Mouse (Mus musculus): ENCODE measurements at regions not wholly inside any gene's neighbourhood (a gene's known extent, or its start where the extent isn't known, plus 50 kb on each side); places are given as distances from the start of the nearest gene placed in this dataset.

DNA sequence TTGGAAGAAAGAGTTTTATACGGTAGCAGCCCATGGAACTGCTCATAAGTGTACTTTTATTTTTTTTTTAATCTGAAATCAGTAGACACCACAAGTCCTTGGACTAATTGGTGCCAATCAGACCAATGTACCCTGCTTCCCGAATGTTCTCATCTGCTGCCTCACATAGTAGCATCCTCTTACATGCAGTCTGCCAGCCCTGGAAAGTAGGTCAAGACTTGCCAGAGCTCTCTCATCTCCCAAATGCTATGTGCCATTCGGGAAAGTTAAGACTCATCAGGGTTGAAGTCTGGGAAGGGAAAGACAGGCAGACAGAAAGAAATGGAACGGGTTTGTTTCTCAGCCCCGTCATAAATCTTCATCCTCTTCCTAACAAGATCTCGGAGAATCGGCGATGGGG lies 115.2 kb upstream of the Rbms3 start:
- H3K4me2 ChIP-seq, result no peak overlapping the region
- H3K4me1 ChIP-seq (replicated peaks), result no peaks in the 10 kb centered on the region
- 88% methylated on average over 8 of the region's 8 CpGs for WGBS
- H3K27ac ChIP-seq, result no peak overlapping the region
- no peak for ATAC-seq (ENCODE audit: insufficient number of reproducible peaks, insufficient read depth, low FRiP score, low TSS enrichment, low read depth)
- no peaks in the 10 kb centered on the region for H3K27me3 ChIP-seq
- H3K9me3 ChIP-seq, result no peaks in the 10 kb centered on the region
- H3K36me3 ChIP-seq, result no peaks in the 10 kb centered on the region
- no peak overlapping the region for H3K4me3 ChIP-seq (replicated peaks)
- no peak overlapping the region for H3K9ac ChIP-seq (replicated peaks)

DNA sequence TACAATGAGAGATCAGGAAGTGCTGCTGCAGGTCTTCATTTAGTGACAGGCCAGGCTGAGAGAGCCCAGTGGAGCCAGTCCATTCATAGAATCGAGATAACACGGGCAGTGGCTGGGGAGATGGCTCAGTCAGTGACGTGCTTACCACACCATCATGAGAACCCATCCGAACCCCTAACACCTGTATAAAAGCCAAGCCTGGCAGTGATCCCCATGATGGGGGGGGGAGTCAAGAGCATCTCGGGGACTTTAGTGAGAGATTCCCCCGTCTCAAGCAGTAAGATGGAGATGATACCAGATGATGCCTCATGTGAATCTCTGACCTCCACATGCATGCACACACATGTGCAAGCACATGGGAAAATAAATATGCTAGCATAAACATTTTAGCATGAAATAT lies 99.7 kb upstream of the Rbms3 start:
- ATAC-seq (ENCODE audit: insufficient number of reproducible peaks, insufficient read depth, low FRiP score, low TSS enrichment, low read depth), result no peak
- no peak overlapping the region for H3K4me2 ChIP-seq
- no peaks in the 10 kb centered on the region for H3K27me3 ChIP-seq
- H3K9ac ChIP-seq (replicated peaks), result no peak overlapping the region
- no peak overlapping the region for H3K4me3 ChIP-seq (replicated peaks)
- H3K9me3 ChIP-seq, result 0 out of 2 replicates have a peak, but pooled peaks cover 2% of the 10 kb centered on the region
- H3K4me1 ChIP-seq (replicated peaks), result no peaks in the 10 kb centered on the region
- no peak overlapping the region for H3K27ac ChIP-seq
- WGBS, result 92% methylated on average over 6 of the region's 6 CpGs
- H3K36me3 ChIP-seq, result no peaks in the 10 kb centered on the region

GRCm38 (mm10) chr9:117720161-117720598 lies 90.5 kb upstream of the Rbms3 start:
- Histone ChIP-seq H3K4me2 (no peak overlapping the region), H3K9me3 (peaks cover 6% of the 10 kb centered on the region; the same call in 1 of the 2 replicates), H3K4me1 (replicated peaks) (peaks cover 10% of the 10 kb centered on the region; the same call in 1 of the 2 replicates), H3K4me3 (replicated peaks) (no peak overlapping the region), H3K27me3 (no peaks in the 10 kb centered on the region), H3K9ac (replicated peaks) (no peak overlapping the region), H3K36me3 (no peaks in the 10 kb centered on the region), H3K27ac (no peak overlapping the region)
- 67% methylated on average over 7 of the region's 7 CpGs for WGBS
- ATAC-seq (ENCODE audit: insufficient number of reproducible peaks, insufficient read depth, low FRiP score, low TSS enrichment, low read depth), result no peak

DNA sequence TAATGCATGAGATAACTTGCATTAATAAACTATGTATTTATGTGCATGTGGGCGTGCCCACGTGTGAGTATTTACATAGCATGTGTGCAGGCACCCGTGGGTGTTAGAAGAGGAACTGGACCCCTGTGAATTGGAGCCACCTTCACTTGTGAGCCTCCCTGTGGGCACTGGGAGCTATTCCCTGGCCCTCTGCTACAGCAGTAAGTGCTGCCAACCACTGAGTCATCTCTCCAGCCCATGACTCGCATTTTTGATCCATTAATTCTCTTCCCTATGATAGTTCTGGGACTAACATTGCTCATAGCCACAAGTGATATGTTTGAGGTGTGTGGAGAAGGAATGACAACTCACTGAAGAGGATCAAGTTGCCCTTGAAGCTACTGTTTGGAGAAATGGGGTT lies 87.6 kb upstream of the Rbms3 start:
- Histone ChIP-seq H3K27me3 (no peaks in the 10 kb centered on the region), H3K4me3 (replicated peaks) (no peak overlapping the region), H3K4me1 (replicated peaks) (peaks cover 10% of the 10 kb centered on the region; the same call in 1 of the 2 replicates), H3K27ac (no peak overlapping the region), H3K36me3 (no peaks in the 10 kb centered on the region), H3K9me3 (no peaks in the 10 kb centered on the region), H3K4me2 (no peak overlapping the region), H3K9ac (replicated peaks) (no peak overlapping the region)
- no peak for ATAC-seq (ENCODE audit: insufficient number of reproducible peaks, insufficient read depth, low FRiP score, low TSS enrichment, low read depth)
- 87% methylated on average over 4 of the region's 4 CpGs for WGBS

DNA sequence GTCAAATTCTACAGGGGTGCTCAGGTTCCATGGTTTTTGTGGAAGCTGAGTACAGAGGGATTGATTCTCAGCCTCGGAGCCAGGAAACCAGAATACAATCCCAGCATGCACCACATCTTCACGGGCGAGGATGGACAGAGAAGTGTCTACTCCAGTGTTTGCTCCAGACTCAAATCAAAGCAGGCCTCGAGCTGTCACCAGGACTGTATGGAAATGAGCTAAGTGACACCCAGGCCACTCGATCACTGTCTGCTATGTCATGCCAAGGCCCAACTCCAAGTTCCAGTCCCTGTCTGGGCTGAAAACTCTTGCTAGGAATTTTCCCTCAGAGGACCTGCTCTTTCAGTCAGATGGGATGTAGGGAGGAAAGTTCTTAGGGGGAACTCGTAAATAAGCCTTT lies 86.8 kb upstream of the Rbms3 start:
- Histone ChIP-seq H3K9me3 (no peaks in the 10 kb centered on the region), H3K4me2 (no peak overlapping the region), H3K27me3 (no peaks in the 10 kb centered on the region), H3K36me3 (no peaks in the 10 kb centered on the region), H3K4me1 (replicated peaks) (0 out of 2 replicates have a peak, but pooled peaks cover 10% of the 10 kb centered on the region), H3K4me3 (replicated peaks) (no peak overlapping the region), H3K9ac (replicated peaks) (no peak overlapping the region), H3K27ac (no peak overlapping the region)
- 88% methylated on average over 6 of the region's 6 CpGs for WGBS
- ATAC-seq (ENCODE audit: insufficient number of reproducible peaks, insufficient read depth, low FRiP score, low TSS enrichment, low read depth), result no peak

DNA sequence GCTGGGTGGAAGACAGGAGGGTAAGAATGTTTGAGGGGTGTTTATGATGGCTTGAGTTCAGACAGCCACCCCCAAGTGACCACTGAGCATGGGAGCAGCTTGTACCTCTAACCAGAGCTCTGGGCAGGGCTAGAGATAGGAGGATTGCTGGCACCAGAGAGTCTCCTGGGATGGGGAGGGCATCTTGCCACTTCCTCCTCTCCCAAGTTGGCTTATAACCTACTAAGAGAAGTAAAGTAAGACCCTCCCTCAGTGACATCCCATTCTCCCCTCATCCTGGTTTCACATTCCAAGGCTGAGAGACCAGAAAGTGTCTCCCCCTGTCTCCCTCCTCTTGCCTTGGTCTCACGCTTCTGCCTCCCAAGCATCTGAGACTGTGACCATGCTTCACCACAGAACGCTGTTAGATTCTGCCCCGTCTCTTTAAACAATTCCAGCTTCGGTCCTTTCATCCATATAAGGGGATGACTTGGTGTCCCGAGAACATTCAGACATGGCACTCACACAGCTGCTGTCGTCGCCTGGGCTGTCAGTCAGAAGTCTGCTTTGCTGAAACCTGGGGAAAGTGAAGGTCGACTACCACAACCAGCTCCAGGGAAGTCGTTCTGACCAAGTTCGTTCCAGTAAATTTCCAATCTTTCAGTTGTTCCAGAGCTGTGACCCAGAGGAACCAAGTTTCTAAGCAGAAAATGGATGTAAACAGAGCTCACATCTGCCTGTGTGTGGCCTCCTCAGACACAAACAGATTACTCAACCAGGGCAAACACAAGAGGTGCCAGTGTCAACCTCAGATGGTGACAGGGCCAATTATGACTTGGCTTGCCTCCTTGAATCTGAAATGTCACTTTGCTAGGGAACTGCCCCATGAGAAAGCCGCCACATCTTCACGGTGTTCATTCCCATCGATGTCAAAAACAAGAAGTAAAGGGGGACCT lies 85.3 kb upstream of the Rbms3 start:
- 0 out of 2 replicates have a peak, but pooled peaks cover 6% of the 10 kb centered on the region for H3K4me1 ChIP-seq (replicated peaks)
- no peak overlapping the region for H3K4me2 ChIP-seq
- no peak overlapping the region for H3K27ac ChIP-seq
- H3K36me3 ChIP-seq, result no peaks in the 10 kb centered on the region
- no peak overlapping the region for H3K4me3 ChIP-seq (replicated peaks)
- no peak for ATAC-seq (ENCODE audit: insufficient number of reproducible peaks, insufficient read depth, low FRiP score, low TSS enrichment, low read depth)
- H3K9ac ChIP-seq (replicated peaks), result no peak overlapping the region
- no peaks in the 10 kb centered on the region for H3K9me3 ChIP-seq
- WGBS, result 82% methylated on average over 13 of the region's 13 CpGs
- no peaks in the 10 kb centered on the region for H3K27me3 ChIP-seq

DNA sequence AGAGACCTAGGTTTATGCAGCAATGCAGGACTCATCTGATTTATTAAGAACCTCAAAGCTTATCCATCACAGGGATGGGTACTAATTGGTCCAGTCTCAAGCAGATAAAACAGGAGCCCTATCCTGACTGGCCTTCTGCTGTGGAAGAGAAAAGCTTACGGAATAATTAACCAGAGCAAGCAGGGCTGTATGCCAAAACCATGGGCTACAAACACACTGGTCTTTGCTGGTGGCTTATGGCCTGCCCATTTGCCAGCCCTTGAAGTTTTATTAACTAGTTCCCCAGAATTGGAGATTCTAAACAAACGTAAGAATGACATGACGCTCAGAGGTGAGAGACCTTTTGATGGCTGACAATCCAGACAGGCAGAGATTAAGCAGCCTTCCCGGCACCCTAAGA lies 83.4 kb upstream of the Rbms3 start:
- Histone ChIP-seq H3K36me3 (no peaks in the 10 kb centered on the region), H3K9ac (replicated peaks) (no peak overlapping the region), H3K4me1 (replicated peaks) (no peaks in the 10 kb centered on the region), H3K4me3 (replicated peaks) (no peak overlapping the region), H3K27ac (no peak overlapping the region), H3K9me3 (no peaks in the 10 kb centered on the region), H3K27me3 (no peaks in the 10 kb centered on the region), H3K4me2 (no peak overlapping the region)
- ATAC-seq (ENCODE audit: insufficient number of reproducible peaks, insufficient read depth, low FRiP score, low TSS enrichment, low read depth), result no peak
- WGBS, result 60% methylated on average over 4 of the region's 4 CpGs

DNA sequence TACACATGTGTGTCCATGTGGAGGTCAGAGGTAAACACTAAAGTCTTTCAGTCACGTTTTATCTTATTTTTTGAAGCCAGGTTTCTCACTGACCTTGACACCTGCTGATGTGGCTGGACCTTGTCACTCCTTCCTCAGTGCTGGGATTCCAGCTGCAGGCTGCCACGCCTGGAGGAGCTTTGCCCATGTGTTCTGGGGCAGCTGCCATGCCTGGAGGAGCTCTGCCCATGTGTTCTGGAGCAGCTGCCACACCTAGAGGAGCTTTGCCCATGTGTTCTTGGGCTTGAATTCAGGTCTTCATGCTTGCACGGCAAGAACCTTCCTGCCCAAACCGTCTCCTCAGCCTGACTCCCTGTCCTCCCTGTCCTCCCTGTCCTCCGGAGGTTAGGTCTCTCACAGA lies 82.1 kb upstream of the Rbms3 start:
- Histone ChIP-seq H3K4me2 (no peak overlapping the region), H3K9me3 (no peaks in the 10 kb centered on the region), H3K27ac (no peak overlapping the region), H3K4me1 (replicated peaks) (no peaks in the 10 kb centered on the region), H3K4me3 (replicated peaks) (no peak overlapping the region), H3K9ac (replicated peaks) (no peak overlapping the region), H3K27me3 (no peaks in the 10 kb centered on the region), H3K36me3 (no peaks in the 10 kb centered on the region)
- ATAC-seq (ENCODE audit: insufficient number of reproducible peaks, insufficient read depth, low FRiP score, low TSS enrichment, low read depth), result no peak
- WGBS, result 85% methylated on average over 5 of the region's 5 CpGs

- 84% methylated on average over 9 of the region's 9 CpGs for WGBS
- no peaks in the 10 kb centered on the region for H3K27me3 ChIP-seq
- no peak overlapping the region for H3K9ac ChIP-seq (replicated peaks)
Observed at GRCm38 (mm10) chr9:117710966-117711365, 81.3 kb upstream of the Rbms3 start.

DNA sequence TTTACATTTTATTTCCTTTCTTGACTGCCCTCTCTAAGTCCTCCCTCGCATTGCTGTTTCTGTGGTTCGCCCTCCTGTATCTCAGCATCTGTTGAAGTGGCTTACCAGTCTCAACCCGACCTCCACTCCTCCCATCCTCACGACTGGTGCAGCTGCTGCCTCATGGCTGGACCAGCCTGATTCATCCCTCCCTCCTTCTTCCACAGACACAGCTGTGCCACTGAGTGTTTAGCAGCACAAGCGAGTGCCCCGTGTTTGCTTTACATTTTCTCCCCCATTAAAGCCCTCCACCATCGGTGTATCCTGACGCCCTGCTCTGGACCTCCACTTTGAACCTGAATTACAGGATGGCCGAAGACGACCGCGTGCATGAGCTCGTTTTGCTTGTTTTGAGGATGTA lies 80.0 kb upstream of the Rbms3 start:
- ATAC-seq (ENCODE audit: insufficient number of reproducible peaks, insufficient read depth, low FRiP score, low TSS enrichment, low read depth), result no peak
- H3K9ac ChIP-seq (replicated peaks), result no peak overlapping the region
- H3K4me2 ChIP-seq, result no peak overlapping the region
- no peaks in the 10 kb centered on the region for H3K9me3 ChIP-seq
- no peaks in the 10 kb centered on the region for H3K27me3 ChIP-seq
- H3K36me3 ChIP-seq, result no peaks in the 10 kb centered on the region
- H3K4me1 ChIP-seq (replicated peaks), result no peaks in the 10 kb centered on the region
- H3K27ac ChIP-seq, result no peak overlapping the region
- no peak overlapping the region for H3K4me3 ChIP-seq (replicated peaks)
- WGBS, result 72% methylated on average over 13 of the region's 13 CpGs

More at GRCm38 (mm10) chr9:117710966-117711365, 81.3 kb upstream of the Rbms3 start:
- Histone ChIP-seq H3K36me3 (no peaks in the 10 kb centered on the region), H3K4me1 (replicated peaks) (no peaks in the 10 kb centered on the region), H3K4me2 (no peak overlapping the region), H3K4me3 (replicated peaks) (no peak overlapping the region), H3K27ac (no peak overlapping the region), H3K9me3 (no peaks in the 10 kb centered on the region)
- no peak for ATAC-seq (ENCODE audit: insufficient number of reproducible peaks, insufficient read depth, low FRiP score, low TSS enrichment, low read depth)

DNA sequence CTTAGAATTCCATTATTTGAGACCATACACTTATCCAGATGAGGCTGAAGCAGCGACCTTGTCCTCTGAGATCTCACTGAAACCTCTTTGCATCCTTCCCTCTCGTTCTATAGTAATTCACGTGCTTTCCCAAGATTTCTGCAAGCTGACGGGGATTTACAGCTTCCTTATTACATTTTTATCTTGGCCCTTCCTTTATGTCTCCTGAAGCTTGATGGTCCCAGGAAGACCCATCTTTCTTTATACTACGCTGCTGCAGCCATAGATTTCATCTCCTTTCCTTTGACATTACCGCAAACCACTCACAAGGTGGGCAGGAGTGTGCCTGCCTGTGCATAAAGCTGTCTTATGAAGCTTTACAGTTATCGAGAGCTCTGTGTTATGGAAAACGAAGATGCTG lies 63.3 kb upstream of the Rbms3 start:
- no peak overlapping the region for H3K9ac ChIP-seq (replicated peaks)
- no peaks in the 10 kb centered on the region; the same call in 1 of the 2 replicates for H3K9me3 ChIP-seq
- ATAC-seq (ENCODE audit: insufficient number of reproducible peaks, insufficient read depth, low FRiP score, low TSS enrichment, low read depth), result no peak
- no peak overlapping the region for H3K4me3 ChIP-seq (replicated peaks)
- no peaks in the 10 kb centered on the region for H3K36me3 ChIP-seq
- WGBS, result 91% methylated on average over 8 of the region's 8 CpGs
- H3K4me1 ChIP-seq (replicated peaks), result no peaks in the 10 kb centered on the region
- no peak overlapping the region for H3K27ac ChIP-seq
- no peaks in the 10 kb centered on the region for H3K27me3 ChIP-seq
- H3K4me2 ChIP-seq, result no peak overlapping the region

DNA sequence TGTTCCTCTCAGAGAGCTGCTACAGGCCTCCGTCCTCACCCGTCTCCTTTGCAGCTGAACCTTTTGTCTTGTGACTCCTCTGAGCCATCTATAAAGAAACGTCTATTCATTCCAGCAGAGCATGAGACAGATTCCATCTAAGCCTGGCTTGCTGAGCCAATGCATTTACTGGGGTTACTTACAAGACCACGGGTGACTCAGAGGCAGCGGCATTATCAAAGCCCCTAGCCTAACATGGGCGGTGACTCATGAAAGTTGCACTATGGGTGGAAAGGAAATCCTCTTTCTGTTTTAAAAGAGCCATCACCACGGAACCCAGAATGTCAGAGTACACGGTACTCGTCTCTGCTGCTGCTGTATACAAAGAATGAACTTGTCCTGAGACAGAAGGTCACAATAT lies 62.8 kb upstream of the Rbms3 start:
- WGBS, result 89% methylated on average over 9 of the region's 9 CpGs
- no peaks in the 10 kb centered on the region for H3K36me3 ChIP-seq
- no peaks in the 10 kb centered on the region for H3K27me3 ChIP-seq
- no peaks in the 10 kb centered on the region; the same call in 1 of the 2 replicates for H3K9me3 ChIP-seq
- H3K4me3 ChIP-seq (replicated peaks), result no peak overlapping the region
- no peak overlapping the region for H3K27ac ChIP-seq
- no peak for ATAC-seq (ENCODE audit: insufficient number of reproducible peaks, insufficient read depth, low FRiP score, low TSS enrichment, low read depth)
- no peaks in the 10 kb centered on the region for H3K4me1 ChIP-seq (replicated peaks)
- no peak overlapping the region for H3K4me2 ChIP-seq
- no peak overlapping the region for H3K9ac ChIP-seq (replicated peaks)
